Mouse (Mus musculus): ENCODE measurements around the gene Tjp2. TPM values are rescaled to one million over a fixed set of nuclear protein-coding genes. Genes with fewer than 3 reads are reported as not detected.
A peak's percentile ranks its signal among the peaks of the same experiment; 100 is the strongest.

The Tjp2 gene
- total RNA-seq, 2 experiments from 2014 or later = 19.7 to 22.1 TPM

GRCm38 (mm10) chr19:24225305-24225696 lies 471 bp upstream of the Tjp2 start:
- intact Hi-C loops (cut with DNase I) = loop anchor here (2.0 kb wide), 1 partner anchor 40 kb away; no protein-coding TSS in a partner anchor
- DNase-seq (ENCODE audit: low spot score) = peak; percentile 35

- no peak for DNase-seq (ENCODE audit: low spot score)
- intact Hi-C loops (cut with DNase I) = loop anchor here (2.0 to 5.0 kb wide), 2 partner anchors 41 to 72 kb away; no protein-coding TSS in a partner anchor
These were observed 979 bp downstream of the Tjp2 start for GRCm38 (mm10) chr19:24223851-24224251.

- no peak for DNase-seq (ENCODE audit: low spot score)
- intact Hi-C loops (cut with DNase I) = loop anchor here (2.0 to 5.0 kb wide), 2 partner anchors 27 to 69 kb away; no protein-coding TSS in a partner anchor
These were observed 3.4 kb downstream of the Tjp2 start for GRCm38 (mm10) chr19:24221455-24221854.

- intact Hi-C loops (cut with DNase I) = loop anchor here (2.0 to 5.0 kb wide), 2 partner anchors 26 to 69 kb away; no protein-coding TSS in a partner anchor
- DNase-seq (ENCODE audit: low spot score) = no peak
These were observed 3.9 kb downstream of the Tjp2 start for GRCm38 (mm10) chr19:24220795-24221445.

GRCm38 (mm10) chr19:24219011-24219410 lies 5.8 kb downstream of the Tjp2 start:
- no peak for DNase-seq (ENCODE audit: low spot score)
- intact Hi-C loops (cut with DNase I) = no loop called here

- DNase-seq (ENCODE audit: low spot score) = no peak
- intact Hi-C loops (cut with DNase I) = no loop called here
These were observed 6.5 kb downstream of the Tjp2 start for GRCm38 (mm10) chr19:24218291-24218690.

- no peak for DNase-seq (ENCODE audit: low spot score)
- intact Hi-C loops (cut with DNase I) = no loop called here
These were observed 7.0 kb downstream of the Tjp2 start for GRCm38 (mm10) chr19:24217851-24218250.

- intact Hi-C loops (cut with DNase I) = no loop called here
- DNase-seq (ENCODE audit: low spot score) = no peak
These were observed 8.1 kb downstream of the Tjp2 start for GRCm38 (mm10) chr19:24216771-24217170.

GRCm38 (mm10) chr19:24214939-24215338 lies 9.9 kb downstream of the Tjp2 start:
- DNase-seq (ENCODE audit: low spot score) = no peak
- intact Hi-C loops (cut with DNase I) = no loop called here

GRCm38 (mm10) chr19:24213299-24213698 lies 11.5 kb downstream of the Tjp2 start:
- intact Hi-C loops (cut with DNase I) = no loop called here
- no peak for DNase-seq (ENCODE audit: low spot score)

- intact Hi-C loops (cut with DNase I) = no loop called here
- no peak for DNase-seq (ENCODE audit: low spot score)
These were observed 12.1 kb downstream of the Tjp2 start for GRCm38 (mm10) chr19:24212552-24213249.

GRCm38 (mm10) chr19:24211168-24211567 lies 13.7 kb downstream of the Tjp2 start:
- intact Hi-C loops (cut with DNase I) = no loop called here
- no peak for DNase-seq (ENCODE audit: low spot score)

GRCm38 (mm10) chr19:24209516-24209915 lies 15.3 kb downstream of the Tjp2 start:
- DNase-seq (ENCODE audit: low spot score) = no peak
- intact Hi-C loops (cut with DNase I) = no loop called here

- intact Hi-C loops (cut with DNase I) = no loop called here
- no peak for DNase-seq (ENCODE audit: low spot score)
These were observed 16.9 kb downstream of the Tjp2 start for GRCm38 (mm10) chr19:24207967-24208366.

GRCm38 (mm10) chr19:24205001-24205400 lies 19.8 kb downstream of the Tjp2 start:
- intact Hi-C loops (cut with DNase I) = no loop called here
- no peak for DNase-seq (ENCODE audit: low spot score)

GRCm38 (mm10) chr19:24201848-24202247 lies 23.0 kb downstream of the Tjp2 start:
- no peak for DNase-seq (ENCODE audit: low spot score)
- intact Hi-C loops (cut with DNase I) = no loop called here

- intact Hi-C loops (cut with DNase I) = no loop called here
- DNase-seq (ENCODE audit: low spot score) = no peak
These were observed 24.3 kb downstream of the Tjp2 start for GRCm38 (mm10) chr19:24200566-24200965.

GRCm38 (mm10) chr19:24198676-24199303 lies 26.0 kb downstream of the Tjp2 start:
- DNase-seq (ENCODE audit: low spot score) = no peak
- intact Hi-C loops (cut with DNase I) = no loop called here

GRCm38 (mm10) chr19:24197338-24197737 lies 27.5 kb downstream of the Tjp2 start:
- DNase-seq (ENCODE audit: low spot score) = no peak
- intact Hi-C loops (cut with DNase I) = no loop called here

- intact Hi-C loops (cut with DNase I) = loop anchor here (2.0 kb wide), 1 partner anchor 26 kb away; no protein-coding TSS in a partner anchor
These were observed 29.6 kb downstream of the Tjp2 start for GRCm38 (mm10) chr19:24195224-24195623.

GRCm38 (mm10) chr19:24194216-24194615 lies 30.6 kb downstream of the Tjp2 start:
- intact Hi-C loops (cut with DNase I) = loop anchor here (1.0 to 2.0 kb wide), 2 partner anchors 27 to 71 kb away; no protein-coding TSS in a partner anchor
- DNase-seq (ENCODE audit: low spot score) = no peak

More at GRCm38 (mm10) chr19:24195224-24195623, 29.6 kb downstream of the Tjp2 start:
- DNase-seq (ENCODE audit: low spot score) = no peak
